Mouse (Mus musculus) lung, postnatal 0 days (tissue): ENCODE data around the gene Yy1.

ENCODE experiments used
- CTCF ChIP-seq: IDR thresholded peaks from 2 replicates; pipeline ENCODE4 v1.5.1; 2016; ENCODE audit warnings: antibody characterized with exemption, mild to moderate bottlenecking
- EP300 ChIP-seq: IDR thresholded peaks from 2 replicates; pipeline ENCODE4 v1.6.1; 2016; ENCODE audit warnings: antibody characterized with exemption, mild to moderate bottlenecking, control low read depth

DNA sequence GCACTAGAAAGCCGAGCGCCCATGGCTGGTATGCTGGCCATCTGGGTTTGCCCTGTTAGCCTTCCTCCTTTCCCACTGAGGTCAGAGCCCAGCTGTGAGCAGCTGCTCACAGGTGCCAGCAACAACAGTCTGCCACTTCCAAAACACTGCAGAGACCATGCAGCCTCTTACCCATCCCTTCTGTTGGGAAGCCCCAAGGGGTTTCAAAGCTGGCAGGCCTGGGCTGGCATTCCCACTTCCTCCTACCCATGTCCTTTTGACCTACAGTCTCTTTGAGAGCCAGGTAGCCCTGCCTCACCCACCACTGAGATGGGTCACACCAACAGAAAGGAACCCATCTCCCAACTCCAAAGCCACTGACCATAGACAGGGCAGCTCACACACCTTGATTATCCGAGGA, 40.6 kb downstream of the Yy1 start:
- TF ChIP-seq CTCF (no peak), EP300 (no peak)
